Mouse (Mus musculus): ENCODE results near the gene Pdgfb. TPM values are rescaled to one million over a fixed set of nuclear protein-coding genes. Genes with fewer than 3 reads are reported as not detected.

Gene Pdgfb
- polyA plus RNA-seq, 1 experiment from 2014 or later, result 3.2 TPM

DNA sequence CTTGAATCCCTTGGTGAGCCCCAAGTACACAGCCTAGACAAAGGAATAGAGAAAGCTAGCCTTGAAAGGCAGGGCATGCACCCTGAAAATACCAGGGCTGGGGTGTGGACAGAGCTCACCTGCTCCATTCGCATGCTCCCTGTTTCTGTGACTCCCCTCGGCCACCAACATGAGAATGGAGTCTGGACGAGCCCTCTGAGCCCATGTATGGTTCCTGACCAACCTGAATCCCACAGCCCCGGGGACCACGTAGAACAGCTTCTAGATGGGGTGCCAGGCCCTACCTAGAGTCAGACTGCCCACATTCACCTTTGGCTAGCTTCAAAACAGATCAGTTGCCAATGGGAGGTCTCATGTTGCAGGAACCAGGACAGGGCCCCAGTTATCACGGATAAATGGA is 63.6 kb downstream of the Pdgfb start:
- 73% methylated on average over 6 of the region's 6 CpGs for WGBS
- Histone ChIP-seq H3K9ac (ENCODE audit: low read length) (no peak overlapping the region; the same call in none of the 2 replicates), H3K27ac (ENCODE audit: low read length) (peak overlapping the region; percentile 72), H3K4me2 (ENCODE audit: low read depth, low read length) (no peak overlapping the region), H3K9me3 (replicated peaks; ENCODE audit: control insufficient read depth, low read length) (peaks cover 2% of the 10 kb centered on the region; the same call in 1 of the 2 replicates), H3K4me3 (ENCODE audit: low read length) (no peak overlapping the region), H3K4me1 (ENCODE audit: control insufficient read depth, insufficient read depth, low read length) (peaks cover 40% of the 10 kb centered on the region), H3K27me3 (ENCODE audit: control insufficient read depth, insufficient read depth, low read length) (no peaks in the 10 kb centered on the region), H3K36me3 (ENCODE audit: control insufficient read depth, insufficient read depth) (no peaks in the 10 kb centered on the region)
- ATAC-seq (replicated peaks; ENCODE audit: extremely low read depth, insufficient read depth, low FRiP score), result no peak

DNA sequence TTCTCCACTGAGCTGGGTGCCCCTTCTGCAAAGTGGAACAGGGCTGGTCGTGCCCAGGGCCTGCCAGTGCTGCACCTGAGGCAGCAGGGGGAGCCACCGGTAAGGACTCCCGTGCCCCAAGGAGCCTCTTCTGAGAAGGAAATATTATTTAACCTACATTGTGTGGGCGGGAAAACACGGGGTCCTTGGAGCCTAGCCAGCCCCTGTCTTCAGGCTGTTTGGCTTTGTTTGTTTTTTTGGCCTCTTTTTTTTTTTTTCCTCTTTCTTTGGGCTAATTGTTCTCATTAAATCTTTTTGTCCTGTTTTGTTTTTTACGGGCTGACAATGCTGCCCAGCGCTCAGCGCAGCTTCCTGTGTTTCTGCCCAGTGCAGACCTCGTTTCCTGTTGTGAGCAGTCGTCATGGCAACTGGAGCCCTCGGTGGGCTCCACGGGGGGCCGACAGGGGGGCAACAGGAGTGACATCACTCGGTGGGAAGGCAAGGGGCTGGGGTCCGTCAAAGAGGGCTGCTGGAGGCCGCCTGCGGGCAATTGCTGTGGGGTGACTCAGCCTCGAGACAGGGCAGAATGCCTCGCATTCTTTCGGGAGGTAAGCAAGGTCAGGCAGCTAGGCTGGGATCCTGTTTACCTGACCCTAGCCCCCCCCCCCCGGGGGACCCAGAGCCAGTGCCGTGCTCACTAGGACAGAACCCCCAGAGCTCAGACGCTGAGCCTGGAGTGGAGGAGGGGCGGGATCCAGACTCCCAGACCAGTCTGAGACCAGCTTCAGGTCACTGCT is 64.3 kb downstream of the Pdgfb start:
- H3K4me1 ChIP-seq (ENCODE audit: control insufficient read depth, insufficient read depth, low read length), result peaks cover 40% of the 10 kb centered on the region
- H3K36me3 ChIP-seq (ENCODE audit: control insufficient read depth, insufficient read depth), result no peaks in the 10 kb centered on the region
- ATAC-seq (replicated peaks; ENCODE audit: extremely low read depth, insufficient read depth, low FRiP score), result peak; percentile 38; the same call in 1 of the 2 replicates
- WGBS, result 3% methylated on average over 24 of the region's 24 CpGs
- H3K27ac ChIP-seq (ENCODE audit: low read length), result peak overlapping the region; percentile 72
- peak overlapping the region; percentile 41 for H3K4me3 ChIP-seq (ENCODE audit: low read length)
- H3K4me2 ChIP-seq (ENCODE audit: low read depth, low read length), result peak overlapping the region; percentile 68
- H3K9ac ChIP-seq (ENCODE audit: low read length), result peak overlapping the region; percentile 66
- no peaks in the 10 kb centered on the region for H3K27me3 ChIP-seq (ENCODE audit: control insufficient read depth, insufficient read depth, low read length)
- peaks cover 2% of the 10 kb centered on the region; the same call in 1 of the 2 replicates for H3K9me3 ChIP-seq (replicated peaks; ENCODE audit: control insufficient read depth, low read length)

DNA sequence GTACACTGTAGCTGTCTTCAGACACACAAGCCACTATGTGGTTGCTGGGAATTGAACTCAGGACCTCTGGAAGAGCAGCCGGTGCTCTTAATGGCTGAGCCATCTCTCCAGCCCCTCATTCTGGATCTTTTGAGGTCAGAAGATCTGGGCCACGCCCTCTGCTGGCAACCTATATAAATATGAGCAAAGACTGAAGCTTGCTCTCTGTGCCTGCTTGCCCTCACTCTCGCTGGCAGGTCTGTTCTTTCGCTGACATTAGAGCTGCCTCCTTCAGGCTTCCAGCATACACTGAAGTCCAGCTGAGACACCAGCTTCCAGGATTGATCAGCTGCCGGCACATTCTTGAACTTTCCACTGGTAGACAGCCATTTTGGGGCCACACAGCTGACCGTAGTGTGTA is 67.1 kb downstream of the Pdgfb start:
- H3K4me2 ChIP-seq (ENCODE audit: low read depth, low read length), result no peak overlapping the region
- H3K27ac ChIP-seq (ENCODE audit: low read length), result no peak overlapping the region
- H3K27me3 ChIP-seq (ENCODE audit: control insufficient read depth, insufficient read depth, low read length), result no peaks in the 10 kb centered on the region
- peaks cover 31% of the 10 kb centered on the region for H3K4me1 ChIP-seq (ENCODE audit: control insufficient read depth, insufficient read depth, low read length)
- no peak overlapping the region for H3K9ac ChIP-seq (ENCODE audit: low read length)
- no peak for ATAC-seq (replicated peaks; ENCODE audit: extremely low read depth, insufficient read depth, low FRiP score)
- WGBS, result 63% methylated on average over 6 of the region's 6 CpGs
- H3K36me3 ChIP-seq (ENCODE audit: control insufficient read depth, insufficient read depth), result no peaks in the 10 kb centered on the region
- H3K4me3 ChIP-seq (ENCODE audit: low read length), result no peak overlapping the region
- peaks cover 2% of the 10 kb centered on the region; the same call in 1 of the 2 replicates for H3K9me3 ChIP-seq (replicated peaks; ENCODE audit: control insufficient read depth, low read length)

DNA sequence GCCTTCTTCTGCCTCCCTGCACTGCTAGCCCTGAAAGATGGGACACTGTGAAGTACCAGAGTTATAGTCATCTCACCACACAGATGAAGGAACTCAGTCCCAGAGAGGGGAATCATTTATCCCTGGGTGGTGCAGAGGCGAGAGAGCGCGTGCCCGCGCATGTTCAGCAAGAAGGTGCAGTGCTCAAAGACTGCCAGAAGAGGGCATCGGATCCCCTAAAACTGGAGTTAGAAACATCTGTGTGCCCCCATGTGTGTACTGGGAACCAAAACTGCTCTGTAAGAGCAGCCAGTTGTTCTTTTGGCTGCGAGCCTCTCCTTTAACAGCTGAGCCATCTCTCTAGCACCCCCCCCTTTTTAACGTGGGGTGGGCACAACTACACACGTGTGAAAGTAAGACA is 68.0 kb downstream of the Pdgfb start:
- Histone ChIP-seq H3K36me3 (ENCODE audit: control insufficient read depth, insufficient read depth) (no peaks in the 10 kb centered on the region), H3K9ac (ENCODE audit: low read length) (no peak overlapping the region), H3K4me1 (ENCODE audit: control insufficient read depth, insufficient read depth, low read length) (peaks cover 22% of the 10 kb centered on the region), H3K27me3 (ENCODE audit: control insufficient read depth, insufficient read depth, low read length) (no peaks in the 10 kb centered on the region), H3K9me3 (replicated peaks; ENCODE audit: control insufficient read depth, low read length) (peaks cover 2% of the 10 kb centered on the region; the same call in 1 of the 2 replicates), H3K27ac (ENCODE audit: low read length) (no peak overlapping the region), H3K4me3 (ENCODE audit: low read length) (no peak overlapping the region), H3K4me2 (ENCODE audit: low read depth, low read length) (no peak overlapping the region)
- ATAC-seq (replicated peaks; ENCODE audit: extremely low read depth, insufficient read depth, low FRiP score), result no peak
- 66% methylated on average over 9 of the region's 9 CpGs for WGBS

- peak; percentile 73 for ATAC-seq (replicated peaks; ENCODE audit: extremely low read depth, insufficient read depth, low FRiP score)
- no peak overlapping the region for H3K4me3 ChIP-seq (ENCODE audit: low read length)
- WGBS, result 8% methylated on average over 4 of the region's 4 CpGs
- peaks cover 14% of the 10 kb centered on the region for H3K4me1 ChIP-seq (ENCODE audit: control insufficient read depth, insufficient read depth, low read length)
- no peak overlapping the region for H3K27ac ChIP-seq (ENCODE audit: low read length)
- H3K4me2 ChIP-seq (ENCODE audit: low read depth, low read length), result no peak overlapping the region
- no peaks in the 10 kb centered on the region for H3K27me3 ChIP-seq (ENCODE audit: control insufficient read depth, insufficient read depth, low read length)
- H3K36me3 ChIP-seq (ENCODE audit: control insufficient read depth, insufficient read depth), result no peaks in the 10 kb centered on the region
- no peak overlapping the region for H3K9ac ChIP-seq (ENCODE audit: low read length)
- peaks cover 2% of the 10 kb centered on the region; the same call in 1 of the 2 replicates for H3K9me3 ChIP-seq (replicated peaks; ENCODE audit: control insufficient read depth, low read length)
These were observed 68.8 kb downstream of the Pdgfb start for GRCm38 (mm10) chr15:79946022-79946421.

Small RNA genes within 50 kb of the gene (microRNA-seq; reads per million reads assigned to microRNA genes)
- gene Mir7213, result 1.6 reads per million

Other genes with a start within 250 kb of the Pdgfb start
- 43.5 and 45.3 TPM in 2 replicates for gene Dnal4, start 237.1 kb downstream of the Pdgfb start, polyA plus RNA-seq (2015; fragmentation: Nextera tagmentation; extraction: Ambion mirVana)
- 2.2 and 2.8 TPM in 2 replicates for gene Nptxr, start 210.2 kb downstream of the Pdgfb start, polyA plus RNA-seq (2015; fragmentation: Nextera tagmentation; extraction: Ambion mirVana)
- gene Npcd, start 180.7 kb downstream of the Pdgfb start, polyA plus RNA-seq (2015; fragmentation: Nextera tagmentation; extraction: Ambion mirVana), result not detected in 2 replicates
- 57.0 and 59.0 TPM in 2 replicates for gene Cbx6, start 180.3 kb downstream of the Pdgfb start, polyA plus RNA-seq (2015; fragmentation: Nextera tagmentation; extraction: Ambion mirVana)
- 25.1 and 40.7 TPM in 2 replicates for gene Apobec3, start 123.3 kb downstream of the Pdgfb start, polyA plus RNA-seq (2015; fragmentation: Nextera tagmentation; extraction: Ambion mirVana)
- 1.4 and 1.7 TPM in 2 replicates for gene Cbx7, start 43.9 kb downstream of the Pdgfb start, polyA plus RNA-seq (2015; fragmentation: Nextera tagmentation; extraction: Ambion mirVana)
- gene Syngr1, start 76.4 kb upstream of the Pdgfb start, polyA plus RNA-seq (2015; fragmentation: Nextera tagmentation; extraction: Ambion mirVana), result 55.4 and 61.2 TPM in 2 replicates
- gene Rpl3, start 76.9 kb upstream of the Pdgfb start, polyA plus RNA-seq (2015; fragmentation: Nextera tagmentation; extraction: Ambion mirVana), result 606 and 610 TPM in 2 replicates
- 29.9 and 33.4 TPM in 2 replicates for gene Tab1, start 118.2 kb upstream of the Pdgfb start, polyA plus RNA-seq (2015; fragmentation: Nextera tagmentation; extraction: Ambion mirVana)
- gene Mgat3, start 158.7 kb upstream of the Pdgfb start, polyA plus RNA-seq (2015; fragmentation: Nextera tagmentation; extraction: Ambion mirVana), result 1.3 and 1.5 TPM in 2 replicates
- 26.1 and 30.0 TPM in 2 replicates for gene Mief1, start 219.0 kb upstream of the Pdgfb start, polyA plus RNA-seq (2015; fragmentation: Nextera tagmentation; extraction: Ambion mirVana)
- 3.4 TPM in 1 of 2 replicates, not detected in the other for gene AC140267.1, start 220.9 kb upstream of the Pdgfb start, polyA plus RNA-seq (2015; fragmentation: Nextera tagmentation; extraction: Ambion mirVana)
- 81.8 and 84.6 TPM in 2 replicates for gene Atf4, start 240.2 kb upstream of the Pdgfb start, polyA plus RNA-seq (2015; fragmentation: Nextera tagmentation; extraction: Ambion mirVana)
- 35.3 and 35.7 TPM in 2 replicates for gene Rps19bp1, start 249.3 kb upstream of the Pdgfb start, polyA plus RNA-seq (2015; fragmentation: Nextera tagmentation; extraction: Ambion mirVana)